Mouse (Mus musculus) adrenal gland, adult 18-20 months (tissue): Measurements from ENCODE around the gene Wt1. TPM values are rescaled to one million over a fixed set of nuclear protein-coding genes. Genes with fewer than 3 reads are reported as not detected.

ENCODE experiments used
- DNase-seq, 2 experiments: peaks; one replicate each; pipeline ENCODE4 v3.0.0; 2021 to 2022; ENCODE audit warnings: low spot score in 2 of 2
- total RNA-seq, 2 experiments: library from RNA; stranded (reverse); gene quantifications; 1 replicate in 1 of 2; 2 replicates in 1 of 2; pipeline ENCODE4 v1.2.3; 2021

The Wt1 gene
- total RNA-seq, 2 experiments from 2014 or later, result 1.8 to 3.3 TPM

- no peak for DNase-seq
Measured at GRCm38 (mm10) chr2:105125205-105125604, 1.1 kb upstream of the Wt1 start.

GRCm38 (mm10) chr2:105125641-105126040 lies 688 bp upstream of the Wt1 start:
- DNase-seq, result no peak

GRCm38 (mm10) chr2:105126691-105127530 lies 582 bp downstream of the Wt1 start:
- DNase-seq, result no peak

- no peak for DNase-seq
Measured at GRCm38 (mm10) chr2:105127531-105128480, 1.5 kb downstream of the Wt1 start.

- no peak for DNase-seq
Measured at GRCm38 (mm10) chr2:105128564-105128963, 2.2 kb downstream of the Wt1 start.

GRCm38 (mm10) chr2:105130351-105131060 lies 4.2 kb downstream of the Wt1 start:
- DNase-seq, result no peak

GRCm38 (mm10) chr2:105131061-105131810 lies 4.9 kb downstream of the Wt1 start:
- DNase-seq, result no peak

- DNase-seq, result no peak
Measured at GRCm38 (mm10) chr2:105131811-105132100, 5.4 kb downstream of the Wt1 start.

- no peak for DNase-seq
Measured at GRCm38 (mm10) chr2:105132300-105132699, 6.0 kb downstream of the Wt1 start.

- no peak for DNase-seq
Measured at GRCm38 (mm10) chr2:105132933-105133795, 6.8 kb downstream of the Wt1 start.

GRCm38 (mm10) chr2:105134296-105134695 lies 8.0 kb downstream of the Wt1 start:
- no peak for DNase-seq

- no peak for DNase-seq
Measured at GRCm38 (mm10) chr2:105139471-105139870, 13.1 kb downstream of the Wt1 start.

GRCm38 (mm10) chr2:105141371-105141770 lies 15.0 kb downstream of the Wt1 start:
- no peak for DNase-seq

GRCm38 (mm10) chr2:105143731-105144130 lies 17.4 kb downstream of the Wt1 start:
- no peak for DNase-seq

GRCm38 (mm10) chr2:105151544-105151943 lies 25.2 kb downstream of the Wt1 start:
- DNase-seq, result no peak

GRCm38 (mm10) chr2:105153046-105153445 lies 26.7 kb downstream of the Wt1 start:
- DNase-seq, result no peak

GRCm38 (mm10) chr2:105160949-105161348 lies 34.6 kb downstream of the Wt1 start:
- no peak for DNase-seq

- no peak for DNase-seq
Measured at GRCm38 (mm10) chr2:105162763-105163162, 36.4 kb downstream of the Wt1 start.

- DNase-seq, result no peak
Measured at GRCm38 (mm10) chr2:105168137-105168536, 41.8 kb downstream of the Wt1 start.

GRCm38 (mm10) chr2:105174254-105174653 lies 47.9 kb downstream of the Wt1 start:
- DNase-seq, result no peak
